Mouse (Mus musculus) hindbrain, embryonic 12.5 days (tissue): Measurements from ENCODE around the gene Myo1b. TPM values are rescaled to one million over a fixed set of nuclear protein-coding genes. Genes with fewer than 3 reads are reported as not detected.
A peak's percentile ranks its signal among the peaks of the same experiment; 100 is the strongest.

ENCODE experiments used
- ATAC-seq: fragments of 200-750 bp; cut with Nextera tagmentation; 2 replicates; pipeline ENCODE4 v1.8.0; 2017; ENCODE audit warnings: moderate TSS enrichment; ENCODE audit not compliant: low FRiP score
- H3K27ac ChIP-seq: fragments of 300-500 bp; sonication (generic); 2 replicates; pipeline ENCODE4 v1.5.1; 2016; ENCODE audit warnings: mild to moderate bottlenecking
- H3K27me3 ChIP-seq: fragments of 300-500 bp; sonication (generic); 2 replicates; pipeline ENCODE4 v1.6.1; 2016; ENCODE audit warnings: mild to moderate bottlenecking
- H3K36me3 ChIP-seq: fragments of 300-500 bp; sonication (generic); 2 replicates; pipeline ENCODE4 v1.6.1; 2016; ENCODE audit warnings: mild to moderate bottlenecking
- H3K4me1 ChIP-seq: fragments of 300-500 bp; sonication (generic); 2 replicates; pipeline ENCODE4 v1.6.1; 2016
- H3K4me2 ChIP-seq: fragments of 300-500 bp; sonication (generic); replicated peaks from 2 replicates; pipeline ENCODE4 v1.6.1; 2016; ENCODE audit warnings: mild to moderate bottlenecking
- H3K4me3 ChIP-seq: fragments of 300-500 bp; sonication (generic); 2 replicates; pipeline ENCODE4 v1.5.1; 2016; ENCODE audit warnings: mild to moderate bottlenecking
- H3K9ac ChIP-seq: fragments of 300-500 bp; sonication (generic); 2 replicates; pipeline ENCODE4 v1.6.1; 2016; ENCODE audit warnings: mild to moderate bottlenecking, moderate library complexity
- H3K9me3 ChIP-seq: fragments of 300-500 bp; sonication (generic); replicated peaks from 2 replicates; pipeline ENCODE4 v1.6.1; 2016; ENCODE audit warnings: mild to moderate bottlenecking
- WGBS: fragments of 180-500 bp; shearing (Covaris S2); methylation state at CpG from one replicate; pipeline ENCODE4 v1.1.7; 2016; 5-methylcytosine and 5-hydroxymethylcytosine counted together
- polyA plus RNA-seq: library from polyadenylated mRNA; unstranded; fragments of >200 nt; fragmentation: Nextera tagmentation; extraction: Ambion mirVana; gene quantifications from 2 replicates; pipeline ENCODE4 v1.2.1, GENCODE M21; 2016

Myo1b gene
- polyA plus RNA-seq, 1 experiment from 2014 or later: 110 TPM

DNA sequence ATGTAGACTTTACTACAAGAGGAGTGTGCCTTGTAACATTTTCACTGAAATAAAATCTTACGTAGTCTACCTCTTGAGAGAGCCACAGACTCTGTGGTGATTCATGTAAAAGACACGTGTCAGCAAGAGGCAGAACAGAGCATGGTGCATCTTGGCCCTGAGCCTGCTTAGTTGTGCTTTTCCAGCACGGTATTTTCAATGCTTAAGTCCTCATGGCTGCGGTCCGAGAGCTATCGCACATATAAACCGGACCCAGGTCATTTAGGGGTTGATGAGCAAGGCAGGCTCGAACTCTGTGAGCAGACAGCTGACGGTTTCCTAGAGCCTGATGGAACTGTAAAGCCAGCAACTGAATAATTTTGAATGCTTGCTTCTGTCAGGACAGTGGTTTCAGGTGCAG lies 86.5 kb downstream of the Myo1b start:
- no peak overlapping the region for H3K27ac ChIP-seq
- H3K9me3 ChIP-seq: 0 out of 2 replicates have a peak, but pooled peaks cover 6% of the 10 kb centered on the region
- no peak overlapping the region for H3K9ac ChIP-seq
- 90% methylated on average over 9 of the region's 9 CpGs for WGBS
- no peak for ATAC-seq
- H3K36me3 ChIP-seq: peaks cover 11% of the 10 kb centered on the region; the same call in 1 of the 2 replicates
- no peaks in the 10 kb centered on the region for H3K4me1 ChIP-seq
- H3K4me2 ChIP-seq: no peak overlapping the region
- H3K27me3 ChIP-seq: no peaks in the 10 kb centered on the region
- H3K4me3 ChIP-seq: no peak overlapping the region

DNA sequence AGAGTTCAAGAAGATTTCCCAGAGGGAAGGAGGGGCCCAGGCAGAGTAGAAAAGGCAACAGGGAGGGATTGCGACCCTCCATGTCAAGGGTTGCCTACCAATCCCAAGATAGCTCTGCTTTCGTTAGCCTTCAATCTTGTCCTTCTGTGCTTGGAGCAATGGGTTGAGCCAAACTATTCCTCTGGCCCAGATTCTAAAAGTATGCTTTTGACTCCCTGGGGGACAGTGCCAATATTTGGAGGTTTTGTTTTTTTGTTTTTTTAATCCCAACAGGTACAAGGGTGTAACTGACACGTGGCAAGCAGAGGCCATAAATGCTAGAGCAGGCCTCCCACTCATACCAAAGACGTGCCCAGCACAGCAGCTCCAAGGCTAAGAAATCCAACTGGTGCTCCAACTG lies 93.3 kb downstream of the Myo1b start:
- Histone ChIP-seq H3K4me1 (no peaks in the 10 kb centered on the region), H3K27me3 (no peaks in the 10 kb centered on the region), H3K36me3 (no peaks in the 10 kb centered on the region), H3K27ac (no peak overlapping the region), H3K9ac (no peak overlapping the region), H3K4me3 (no peak overlapping the region), H3K9me3 (no peaks in the 10 kb centered on the region), H3K4me2 (no peak overlapping the region)
- no peak for ATAC-seq
- 93% methylated on average over 4 of the region's 4 CpGs for WGBS

DNA sequence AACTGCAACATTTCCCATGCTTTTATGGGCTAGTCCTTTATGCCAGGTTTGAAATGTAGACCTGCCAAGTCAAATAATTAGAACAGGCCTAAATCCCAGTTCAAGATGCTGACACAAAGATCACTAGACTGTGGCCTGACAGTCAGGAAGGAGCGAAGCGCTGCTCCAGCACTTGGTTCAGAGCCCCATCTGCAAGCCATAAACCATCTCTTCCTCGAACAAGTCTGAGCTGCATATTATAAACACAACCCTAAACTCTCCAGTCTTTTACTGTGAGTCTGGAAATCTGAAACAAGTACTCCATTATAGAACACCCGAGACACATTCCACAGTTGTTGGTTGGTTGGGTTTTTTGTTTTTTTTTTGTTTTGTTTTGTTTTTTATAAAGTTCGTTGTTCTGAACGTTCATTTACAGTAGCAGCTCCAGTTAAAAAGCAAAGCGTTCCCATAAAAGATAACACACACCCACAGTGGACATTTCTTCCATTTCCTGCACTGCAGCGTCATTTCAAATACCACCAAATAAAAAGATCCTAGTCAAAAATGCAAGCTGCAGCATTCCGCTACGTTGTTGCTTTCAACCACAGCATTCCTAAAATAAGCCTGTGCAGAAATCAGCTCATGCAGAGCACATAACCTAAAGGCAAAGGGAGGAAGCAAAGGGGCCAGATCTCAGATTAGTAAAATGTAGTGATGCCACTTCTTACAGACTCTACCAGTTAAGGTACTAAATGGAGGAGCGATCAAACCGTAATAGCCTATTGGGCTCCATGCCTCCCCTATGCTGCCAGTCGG lies 94.0 kb downstream of the Myo1b start:
- Histone ChIP-seq H3K36me3 (peaks cover 3% of the 10 kb centered on the region; the same call in 1 of the 2 replicates), H3K9ac (no peak overlapping the region), H3K27ac (no peak overlapping the region), H3K27me3 (no peaks in the 10 kb centered on the region), H3K9me3 (no peaks in the 10 kb centered on the region), H3K4me2 (no peak overlapping the region), H3K4me1 (no peaks in the 10 kb centered on the region), H3K4me3 (no peak overlapping the region)
- 85% methylated on average over 13 of the region's 13 CpGs for WGBS
- ATAC-seq: no peak

DNA sequence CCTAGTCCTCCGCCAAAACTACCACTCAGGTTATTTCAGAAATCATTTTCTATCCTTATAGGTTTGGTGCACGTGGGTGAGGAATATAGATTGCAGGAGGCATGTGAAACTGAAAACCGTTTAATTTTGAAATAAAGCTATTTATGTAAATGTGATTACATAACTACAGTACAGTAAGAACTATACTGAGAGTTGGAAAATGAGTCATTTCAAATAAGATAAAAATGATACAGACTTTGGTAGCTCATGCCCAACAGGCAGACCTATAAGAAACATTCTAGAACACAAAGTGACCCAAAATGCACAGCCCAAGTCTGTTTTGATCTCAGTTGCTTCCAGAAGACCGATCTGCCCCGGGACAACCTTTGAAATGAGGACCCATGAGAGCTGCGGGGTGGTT lies 95.4 kb downstream of the Myo1b start:
- 96% methylated on average over 6 of the region's 6 CpGs for WGBS
- no peak overlapping the region for H3K4me3 ChIP-seq
- peaks cover 5% of the 10 kb centered on the region; the same call in 1 of the 2 replicates for H3K36me3 ChIP-seq

DNA sequence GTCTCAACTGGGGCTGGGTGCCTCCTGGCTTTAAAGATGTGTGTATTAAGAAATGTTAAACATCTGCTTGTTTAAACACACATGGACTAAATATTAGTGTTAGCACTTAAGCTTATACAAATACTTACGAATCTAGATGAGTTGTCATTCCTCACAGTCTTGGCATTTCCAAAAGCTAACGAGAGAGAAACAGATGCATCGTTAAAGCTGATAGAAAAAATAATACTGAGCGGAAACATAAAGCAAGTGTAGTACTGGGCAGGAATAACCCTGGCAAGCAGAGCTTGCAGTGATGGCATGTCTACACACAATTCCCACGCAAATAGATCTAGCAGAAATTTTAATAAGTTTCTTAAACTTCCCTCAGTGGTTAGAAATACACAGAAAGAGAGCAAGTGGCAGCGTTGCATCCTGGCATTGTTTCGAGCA lies 95.8 kb downstream of the Myo1b start:
- no peak overlapping the region for H3K4me3 ChIP-seq
- H3K4me1 ChIP-seq: peaks cover 2% of the 10 kb centered on the region; the same call in 1 of the 2 replicates
- no peak overlapping the region for H3K9ac ChIP-seq
- no peaks in the 10 kb centered on the region for H3K27me3 ChIP-seq
- WGBS: 85% methylated on average over 7 of the region's 7 CpGs
- peaks cover 5% of the 10 kb centered on the region; the same call in 1 of the 2 replicates for H3K36me3 ChIP-seq
- no peak overlapping the region for H3K27ac ChIP-seq
- no peak for ATAC-seq
- no peaks in the 10 kb centered on the region for H3K9me3 ChIP-seq
- no peak overlapping the region for H3K4me2 ChIP-seq

More for the DNA sequence above, 95.4 kb downstream of the Myo1b start:
- ATAC-seq: no peak
- Histone ChIP-seq H3K4me1 (no peaks in the 10 kb centered on the region), H3K27me3 (no peaks in the 10 kb centered on the region), H3K9me3 (no peaks in the 10 kb centered on the region), H3K27ac (no peak overlapping the region), H3K4me2 (no peak overlapping the region), H3K9ac (no peak overlapping the region)

DNA sequence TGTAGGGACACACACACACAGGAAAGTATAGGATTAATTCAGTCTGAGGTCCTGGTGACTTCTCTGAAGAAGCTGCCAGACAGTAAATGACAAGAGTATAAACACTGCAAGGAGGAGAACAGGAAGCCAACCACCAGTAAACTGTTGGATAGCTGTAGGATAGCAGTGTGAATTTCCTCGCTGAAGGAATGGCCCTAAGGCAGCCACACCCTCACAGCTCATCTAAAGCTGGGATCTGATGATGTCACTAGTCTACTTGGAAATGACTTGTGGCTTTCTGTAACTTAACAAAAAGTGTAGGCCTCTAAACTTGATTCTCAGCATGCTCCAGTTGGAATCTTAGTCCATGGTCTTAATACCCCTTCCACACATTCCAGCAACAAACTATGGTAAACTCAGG lies 100.2 kb downstream of the Myo1b start:
- 77% methylated on average over 1 of the region's 1 CpGs for WGBS
- no peak for ATAC-seq

DNA sequence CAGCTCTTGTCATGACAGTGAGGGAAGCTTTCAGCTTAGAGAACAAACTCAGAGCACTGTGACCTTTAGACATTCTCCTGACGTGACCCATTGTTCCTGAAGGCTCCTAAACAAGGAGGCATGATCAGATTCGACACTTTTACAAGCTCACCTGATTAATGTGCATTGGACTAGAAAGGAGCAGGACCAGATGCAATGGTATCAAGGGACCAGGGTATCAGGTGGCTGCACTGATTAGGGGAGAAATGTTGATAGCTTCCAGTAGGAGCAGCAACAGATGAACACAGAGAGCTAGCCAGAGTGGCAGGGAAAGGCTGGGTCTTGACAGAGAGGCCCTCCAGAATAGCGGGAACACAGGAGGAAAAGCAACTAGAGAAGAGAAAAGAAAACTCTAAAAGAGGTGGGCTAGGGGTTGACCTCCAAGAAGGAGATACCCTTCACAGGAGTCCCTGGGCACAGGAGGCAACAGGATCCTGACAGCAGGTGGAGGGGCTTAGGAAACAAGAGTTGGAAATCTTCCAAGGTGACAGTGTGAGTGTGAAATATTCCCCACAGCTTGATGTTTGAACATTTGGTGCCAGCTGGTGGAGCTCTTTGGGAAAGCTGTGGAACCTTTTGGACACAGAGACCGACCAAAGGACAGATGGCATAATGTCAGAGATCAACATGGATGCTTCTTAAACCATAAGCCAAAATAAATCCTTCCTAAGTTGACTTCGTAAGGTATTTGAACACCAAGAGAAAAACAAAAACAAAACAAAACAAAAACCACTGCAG lies 100.8 kb downstream of the Myo1b start:
- ATAC-seq: 0 out of 2 replicates have a peak, but pooled peaks have one; percentile 46
- Histone ChIP-seq H3K4me3 (no peak overlapping the region), H3K9ac (no peak overlapping the region), H3K9me3 (no peaks in the 10 kb centered on the region), H3K4me1 (peaks cover 6% of the 10 kb centered on the region; the same call in 1 of the 2 replicates), H3K27ac (no peak overlapping the region; the same call in 1 of the 2 replicates), H3K27me3 (no peaks in the 10 kb centered on the region), H3K4me2 (no peak overlapping the region), H3K36me3 (peaks cover 5% of the 10 kb centered on the region; the same call in 1 of the 2 replicates)
- 60% methylated on average over 5 of the region's 5 CpGs for WGBS

More for the DNA sequence above, 100.2 kb downstream of the Myo1b start:
- peaks cover 6% of the 10 kb centered on the region; the same call in 1 of the 2 replicates for H3K4me1 ChIP-seq
- no peak overlapping the region for H3K27ac ChIP-seq
- no peak overlapping the region for H3K9ac ChIP-seq
- peaks cover 5% of the 10 kb centered on the region; the same call in 1 of the 2 replicates for H3K36me3 ChIP-seq
- H3K4me2 ChIP-seq: no peak overlapping the region
- no peaks in the 10 kb centered on the region for H3K27me3 ChIP-seq
- no peaks in the 10 kb centered on the region for H3K9me3 ChIP-seq
- H3K4me3 ChIP-seq: no peak overlapping the region

DNA sequence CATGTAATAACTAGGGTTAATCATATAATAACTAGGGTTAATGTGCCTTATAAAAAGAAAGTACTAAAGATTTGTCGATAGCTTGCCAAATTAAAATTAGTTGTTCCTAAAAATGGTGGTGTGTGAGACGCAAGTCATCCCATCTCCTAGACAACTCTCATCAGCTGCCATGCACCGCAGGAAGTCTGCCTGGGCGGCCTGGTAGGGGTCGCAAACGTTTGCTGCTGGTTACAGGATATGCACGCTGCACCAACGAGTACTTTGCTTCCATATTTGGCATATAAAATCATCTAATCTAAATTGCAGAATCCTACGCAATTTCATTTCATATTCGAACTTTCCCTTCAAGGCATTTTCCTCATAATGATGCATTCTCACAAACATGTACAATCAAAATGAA lies 107.0 kb downstream of the Myo1b start:
- WGBS: 85% methylated on average over 10 of the region's 10 CpGs
- Histone ChIP-seq H3K36me3 (no peaks in the 10 kb centered on the region), H3K4me1 (peaks cover 6% of the 10 kb centered on the region; the same call in 1 of the 2 replicates), H3K27ac (no peak overlapping the region), H3K9ac (no peak overlapping the region), H3K4me2 (no peak overlapping the region), H3K9me3 (no peaks in the 10 kb centered on the region), H3K27me3 (no peaks in the 10 kb centered on the region), H3K4me3 (no peak overlapping the region)
- no peak for ATAC-seq

DNA sequence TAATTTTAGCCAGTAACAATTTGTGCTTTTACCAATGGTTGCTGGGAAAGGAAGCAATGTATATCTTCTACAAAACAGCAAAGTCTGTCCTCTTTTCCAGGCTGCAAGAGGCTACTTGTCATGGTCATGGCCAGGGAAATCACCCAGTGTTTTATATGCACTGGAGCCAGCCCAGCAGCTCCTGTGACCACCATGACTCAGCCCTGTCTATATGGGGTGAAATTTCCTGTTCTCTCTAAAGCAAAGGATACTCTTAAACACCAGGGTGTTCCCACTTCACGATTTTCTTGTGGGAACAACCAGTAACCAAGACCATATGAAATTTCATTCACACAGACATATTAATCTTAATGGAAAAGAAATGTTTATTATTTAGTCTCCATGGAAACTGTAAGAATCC lies 107.6 kb downstream of the Myo1b start:
- H3K36me3 ChIP-seq: peaks cover 3% of the 10 kb centered on the region; the same call in 1 of the 2 replicates
- H3K9me3 ChIP-seq: no peaks in the 10 kb centered on the region
- WGBS: 77% methylated on average over 1 of the region's 1 CpGs
- H3K27me3 ChIP-seq: no peaks in the 10 kb centered on the region
- no peak overlapping the region for H3K27ac ChIP-seq
- H3K4me3 ChIP-seq: no peak overlapping the region
- H3K4me2 ChIP-seq: no peak overlapping the region
- no peak for ATAC-seq
- H3K9ac ChIP-seq: no peak overlapping the region
- peaks cover 6% of the 10 kb centered on the region; the same call in 1 of the 2 replicates for H3K4me1 ChIP-seq

DNA sequence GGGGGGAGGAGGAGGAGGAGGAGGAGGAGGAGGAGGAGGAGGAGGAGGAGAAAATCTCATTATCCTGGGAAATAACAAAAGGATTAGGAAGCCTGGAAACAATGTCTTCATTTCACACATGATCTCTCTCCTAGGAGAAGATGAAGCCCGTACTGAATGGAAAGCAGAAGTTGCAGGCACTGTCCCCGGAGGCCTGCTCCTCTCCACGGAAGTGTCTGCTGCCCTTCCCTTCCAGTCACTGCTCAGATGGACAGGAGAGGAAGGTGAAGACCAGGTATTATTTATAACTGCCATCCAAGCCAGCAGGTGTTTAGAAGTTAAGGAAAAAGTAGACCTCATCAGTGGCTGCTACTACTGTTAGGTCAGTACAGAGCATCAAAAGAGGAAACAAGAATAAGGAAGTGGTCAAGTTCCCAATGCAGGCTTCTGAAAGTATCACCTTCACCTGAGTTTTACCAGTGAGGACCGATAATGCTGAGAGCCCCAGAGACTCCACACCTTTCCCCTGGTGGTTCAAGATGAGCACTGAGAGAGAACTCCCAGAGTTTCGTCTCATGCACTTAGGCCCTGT lies 110.7 kb downstream of the Myo1b start:
- H3K4me2 ChIP-seq: no peak overlapping the region
- H3K9me3 ChIP-seq: no peaks in the 10 kb centered on the region
- WGBS: 40% methylated on average over 5 of the region's 5 CpGs
- 0 out of 2 replicates have a peak, but pooled peaks have one; percentile 38 for ATAC-seq
- peaks cover 8% of the 10 kb centered on the region; the same call in 1 of the 2 replicates for H3K36me3 ChIP-seq
- no peak overlapping the region for H3K27ac ChIP-seq
- no peaks in the 10 kb centered on the region for H3K27me3 ChIP-seq
- no peak overlapping the region for H3K9ac ChIP-seq
- H3K4me1 ChIP-seq: peaks cover 6% of the 10 kb centered on the region; the same call in 1 of the 2 replicates
- no peak overlapping the region for H3K4me3 ChIP-seq

DNA sequence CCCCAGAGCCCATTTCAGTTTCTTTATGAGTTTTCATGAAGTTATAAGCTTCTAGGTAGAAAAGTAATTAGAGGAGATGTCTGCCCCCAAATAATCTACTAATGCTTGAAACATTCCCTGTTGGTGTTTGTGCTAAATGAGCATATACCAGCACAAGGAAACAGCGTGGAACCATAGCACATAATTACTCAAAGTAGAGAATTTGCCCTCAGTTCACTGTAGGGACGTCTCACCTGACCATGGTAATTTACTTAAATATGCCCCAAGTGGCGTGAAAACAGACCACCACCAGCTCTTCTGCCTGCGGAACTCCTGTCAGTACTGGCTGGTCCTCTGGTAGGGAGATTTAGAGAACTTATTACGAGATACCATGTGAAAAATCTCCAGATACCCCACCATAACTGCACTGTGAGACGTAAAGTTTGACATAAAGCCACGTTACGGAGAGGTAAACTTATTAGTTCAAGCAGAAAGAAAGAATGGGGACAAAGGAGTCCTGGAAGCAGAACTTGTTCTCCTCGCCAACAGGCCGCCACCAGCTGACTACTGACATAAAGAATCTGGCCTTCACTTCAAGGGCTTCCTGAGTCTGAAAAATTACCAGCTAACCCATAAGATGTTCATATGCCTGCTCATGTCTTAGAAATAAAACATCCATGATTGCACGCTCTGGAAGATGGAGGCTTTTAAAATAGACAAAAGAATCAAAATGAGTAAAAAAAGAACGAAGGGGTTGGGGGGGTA lies 111.4 kb downstream of the Myo1b start:
- 0 out of 2 replicates have a peak, but pooled peaks have one; percentile 13 for ATAC-seq

More for the DNA sequence above, 111.4 kb downstream of the Myo1b start:
- 58% methylated on average over 11 of the region's 12 CpGs for WGBS
- peaks cover 8% of the 10 kb centered on the region; the same call in 1 of the 2 replicates for H3K36me3 ChIP-seq
- peaks cover 6% of the 10 kb centered on the region; the same call in 1 of the 2 replicates for H3K4me1 ChIP-seq
- H3K9me3 ChIP-seq: no peaks in the 10 kb centered on the region
- H3K27me3 ChIP-seq: no peaks in the 10 kb centered on the region
- no peak overlapping the region for H3K4me2 ChIP-seq
- no peak overlapping the region for H3K9ac ChIP-seq
- no peak overlapping the region for H3K4me3 ChIP-seq
- H3K27ac ChIP-seq: no peak overlapping the region
